32 mouse cellular contexts compared by ENCODE assay signal in the genomic region with DNA sequence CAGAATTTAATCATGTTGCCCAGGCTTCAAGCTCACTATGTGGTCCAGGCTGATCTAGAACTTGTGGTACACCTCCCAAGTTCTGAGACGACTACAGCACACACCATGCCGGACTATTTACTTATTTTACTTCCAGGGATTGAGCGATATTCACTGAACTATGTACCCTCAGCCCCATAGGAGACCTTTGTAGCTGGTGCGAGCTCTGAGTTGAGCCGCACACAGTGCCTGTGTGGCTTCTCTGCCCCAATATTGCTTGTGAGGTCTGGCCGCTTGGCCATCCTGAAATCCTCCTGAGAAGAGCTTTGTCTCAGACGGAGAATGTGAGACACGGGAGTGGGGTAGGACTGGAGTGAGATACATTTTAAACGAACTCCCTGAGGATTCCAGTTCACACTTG. TPM values are rescaled to one million over a fixed set of nuclear protein-coding genes. Genes with fewer than 3 reads are reported as not detected.
DNase-seq lines count a peak whose midpoint lies in the region; ATAC-seq lines count a peak whose summit lies in the region.
"Had no signal": no experiment of that assay in that cellular context is flagged by ENCODE, and none has a peak within 500 bp of the region (broad histone marks: within the 10 kb centered on the region; RNA-seq: fewer than 3 reads in every experiment).

No protein-coding gene starts in this region.

- no peaks in the 10 kb centered on the region for H3K36me3 ChIP-seq in heart, embryonic 11.5 days (ENCODE audit: control insufficient read depth, insufficient read depth, low read length)
- no peaks in the 10 kb centered on the region for H3K36me3 ChIP-seq in hindbrain, embryonic 11.5 days (ENCODE audit: control insufficient read depth, insufficient read depth, low read length)
- H3K36me3 ChIP-seq in hindbrain, embryonic 13.5 days, result no peaks in the 10 kb centered on the region
- H3K36me3 ChIP-seq: limb, embryonic 10.5 days; limb, embryonic 15.5 days; liver, embryonic 13.5 days; midbrain, embryonic 15.5 days; neural tube, embryonic 13.5 days had no signal

- H3K27me3 ChIP-seq in heart, embryonic 11.5 days (ENCODE audit: control insufficient read depth, insufficient read depth, low read length), result peaks cover 74% of the 10 kb centered on the region
- H3K27me3 ChIP-seq in hindbrain, embryonic 11.5 days (ENCODE audit: control insufficient read depth, insufficient read depth, low read length), result peaks cover 84% of the 10 kb centered on the region
- peaks cover 96% of the 10 kb centered on the region for H3K27me3 ChIP-seq in hindbrain, embryonic 13.5 days
- H3K27me3 ChIP-seq: CH12.LX had no signal

- no peak overlapping the region for H3K4me3 ChIP-seq in heart, embryonic 11.5 days (ENCODE audit: low read depth, low read length)
- no peak overlapping the region for H3K4me3 ChIP-seq in hindbrain, embryonic 11.5 days (ENCODE audit: low read depth, low read length)
- no peak overlapping the region for H3K4me3 ChIP-seq in hindbrain, embryonic 13.5 days
- H3K4me3 ChIP-seq: erythroblast, embryonic 14.5 days had no signal

- no peak overlapping the region for H3K9ac ChIP-seq in heart, embryonic 11.5 days (ENCODE audit: low read depth, low read length)
- no peak overlapping the region for H3K9ac ChIP-seq in hindbrain, embryonic 11.5 days (ENCODE audit: low read depth, low read length)
- H3K9ac ChIP-seq in hindbrain, embryonic 13.5 days, result no peak overlapping the region
- H3K9ac ChIP-seq: hindbrain, embryonic 14.5 days; limb, embryonic 15.5 days; liver, embryonic 13.5 days had no signal

- peak overlapping the region; percentile 36 for H3K4me2 ChIP-seq in heart, embryonic 11.5 days
- H3K4me2 ChIP-seq in hindbrain, embryonic 11.5 days (replicated peaks; ENCODE audit: low read depth, low read length), result no peak overlapping the region
- H3K4me2 ChIP-seq in hindbrain, embryonic 13.5 days, result no peak overlapping the region

- H3K9me3 ChIP-seq in heart, embryonic 11.5 days (replicated peaks; ENCODE audit: control insufficient read depth, low read length), result peaks cover 4% of the 10 kb centered on the region
- peaks cover 4% of the 10 kb centered on the region; the same call in 1 of the 2 replicates for H3K9me3 ChIP-seq in hindbrain, embryonic 11.5 days (ENCODE audit: control insufficient read depth, low read length)
- 0 out of 2 replicates have a peak, but pooled peaks cover 4% of the 10 kb centered on the region for H3K9me3 ChIP-seq in hindbrain, embryonic 13.5 days
- H3K9me3 ChIP-seq: limb, embryonic 10.5 days; limb, embryonic 15.5 days; liver, embryonic 13.5 days; midbrain, embryonic 15.5 days; neural tube, embryonic 13.5 days had no signal

- no peak overlapping the region for H3K27ac ChIP-seq in heart, embryonic 11.5 days (ENCODE audit: low read depth, low read length)
- no peak overlapping the region for H3K27ac ChIP-seq in hindbrain, embryonic 11.5 days (ENCODE audit: low read depth, low read length)
- H3K27ac ChIP-seq in hindbrain, embryonic 13.5 days, result no peak overlapping the region
- H3K27ac ChIP-seq: gastrocnemius, adult 2 months; hindbrain, embryonic 14.5 days; limb, embryonic 10.5 days; limb, embryonic 15.5 days; liver, embryonic 13.5 days; midbrain, embryonic 15.5 days; neural tube, embryonic 13.5 days had no signal

- intact Hi-C loops in heart, postnatal 36 days (cut with DNase I), result no loop called here

- peaks cover 3% of the 10 kb centered on the region; the same call in 1 of the 2 replicates for H3K4me1 ChIP-seq in heart, embryonic 11.5 days (ENCODE audit: control insufficient read depth, insufficient read depth, low read length)
- 0 out of 2 replicates have a peak, but pooled peaks cover 2% of the 10 kb centered on the region for H3K4me1 ChIP-seq in hindbrain, embryonic 11.5 days (replicated peaks; ENCODE audit: control insufficient read depth, insufficient read depth, low read length)
- H3K4me1 ChIP-seq in hindbrain, embryonic 13.5 days (replicated peaks), result peaks cover 5% of the 10 kb centered on the region

- WGBS in heart, embryonic 11.5 days (ENCODE audit: insufficient replicate concordance), result 11% methylated on average over 9 of the region's 9 CpGs
- WGBS in hindbrain, embryonic 11.5 days, result 11% methylated on average over 9 of the region's 9 CpGs
- WGBS in hindbrain, embryonic 13.5 days, result 8% methylated on average over 9 of the region's 9 CpGs

- no peak for ATAC-seq in heart, embryonic 11.5 days (replicated peaks; ENCODE audit: insufficient number of reproducible peaks, low FRiP score, low TSS enrichment)
- no peak for ATAC-seq in hindbrain, embryonic 11.5 days (ENCODE audit: low FRiP score)
- no peak for ATAC-seq in hindbrain, embryonic 13.5 days (ENCODE audit: low FRiP score)
- ATAC-seq: intestine, postnatal 0 days had no signal

- peak; percentile 36 for DNase-seq in embryo, embryonic 10.5 days (ENCODE audit: low spot score)
- no peak for DNase-seq in embryo, embryonic 10 days (ENCODE audit: low spot score)
- no peak for DNase-seq in heart, postnatal 36 days
- peak; percentile 41 for DNase-seq in hindbrain, embryonic 11.5 days (ENCODE audit: low spot score)
- peak; percentile 18 for DNase-seq in embryo, embryonic 11 days
- DNase-seq in MN1 (ENCODE audit: low spot score), result no peak
- DNase-seq: adrenal gland, adult 8-10 months; cerebellum, adult 2 months; cerebellum, postnatal 14 days; gastrocnemius, postnatal 36 days; heart, adult 18-20 months; kidney, adult 9 months; kidney, postnatal 14 days; layer of hippocampus, adult 9-11 months; liver, embryonic 13.5 days; lung, adult 18-20 months had no signal

RNA-seq across cellular contexts. Expression of a gene that starts 31.1 kb away (rescaled TPM):
- polyA plus RNA-seq in heart, embryonic 11.5 days (2014; fragmentation: Nextera tagmentation; extraction: Ambion mirVana), result 27.1 and 28.2 TPM in 2 replicates
- 10 to 100 TPM; 16.4 to 18.2 TPM for total RNA-seq in heart, postnatal 36 days (2021)
- 20.2 and 23.1 TPM in 2 replicates for polyA plus RNA-seq in hindbrain, embryonic 11.5 days (2014; fragmentation: Nextera tagmentation; extraction: Ambion mirVana)
- 32.0 and 32.2 TPM in 2 replicates for polyA plus RNA-seq in hindbrain, embryonic 13.5 days (2015; fragmentation: Nextera tagmentation; extraction: Ambion mirVana)

RNA-seq across cellular contexts. Expression of a gene that starts 31.3 kb away (rescaled TPM):
- polyA plus RNA-seq in heart, embryonic 11.5 days (2014; fragmentation: Nextera tagmentation; extraction: Ambion mirVana), result 0.06 TPM in 1 of 2 replicates, not detected in the other
- not detected for total RNA-seq in heart, postnatal 36 days (2021)
- polyA plus RNA-seq in hindbrain, embryonic 11.5 days (2014; fragmentation: Nextera tagmentation; extraction: Ambion mirVana), result 0.11 and 0.71 TPM in 2 replicates
- polyA plus RNA-seq in hindbrain, embryonic 13.5 days (2015; fragmentation: Nextera tagmentation; extraction: Ambion mirVana), result 0.39 and 0.49 TPM in 2 replicates
- total RNA-seq: adrenal gland, adult 8-10 months; adrenal gland, postnatal 4 days; CH12.LX; ES-E14; gastrocnemius, adult 2 months; gastrocnemius, postnatal 36 days; heart, adult 18-20 months had no signal
- polyA plus RNA-seq: C2C12; erythroblast, embryonic 14.5 days; heart, embryonic 16.5 days; hindbrain, embryonic 14.5 days; intestine, postnatal 0 days; limb, embryonic 10.5 days; limb, embryonic 15.5 days; liver, embryonic 13.5 days; lung, postnatal 0 days; neural tube, embryonic 13.5 days had no signal

Comparison
In these comparisons a context has a peak if more than half of its experiments do, and no peak if none do; other contexts are left out.
1. DNase-seq: peak in embryo, embryonic 10.5 days (single experiment), hindbrain, embryonic 11.5 days (single experiment) and embryo, embryonic 11 days (single experiment); none in embryo, embryonic 10 days (single experiment), heart, postnatal 36 days (0 of 2) and MN1 (single experiment).